Mouse (Mus musculus): Measurements from ENCODE around the gene Gm10401. TPM values are rescaled to one million over a fixed set of nuclear protein-coding genes. Genes with fewer than 3 reads are reported as not detected.

Gm10401 gene
- polyA plus RNA-seq (2015; fragmentation: Nextera tagmentation; extraction: Ambion mirVana), result 42.7 and 44.4 TPM in 2 replicates

DNA sequence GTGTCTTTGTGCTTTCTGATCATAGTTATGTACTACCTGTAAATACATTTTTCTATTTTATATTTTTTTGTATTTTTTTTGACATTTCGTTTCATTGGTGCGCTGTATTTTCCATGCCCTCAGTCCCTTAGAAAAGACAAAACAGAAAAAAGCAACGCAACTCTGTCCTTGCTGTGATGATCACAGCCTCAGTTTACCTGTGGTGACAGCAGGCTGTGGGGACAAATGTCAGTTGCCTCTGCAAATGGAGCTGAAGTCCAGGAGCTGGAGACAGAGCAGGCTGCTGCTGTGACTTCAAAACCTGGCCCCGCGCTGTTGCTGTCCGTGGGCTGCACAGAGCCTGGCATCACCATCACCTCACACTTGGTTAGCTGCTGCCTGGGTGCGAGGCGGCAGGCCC lies at the start of gene Gm10401:
Gm10401 (minus strand) TSS at position 101 of the 400 bp plus-strand sequence.
- Histone ChIP-seq H3K4me3 (no peak within 1 kb of the TSS), H3K27me3 (no peaks in the 10 kb centered on the region), H3K9me3 (no peaks in the 10 kb centered on the region), H3K4me2 (no peak within 1 kb of the TSS), H3K4me1 (replicated peaks) (no peaks in the 10 kb centered on the region), H3K9ac (no peak within 1 kb of the TSS), H3K27ac (no peak within 1 kb of the TSS), H3K36me3 (peaks cover 76% of the 10 kb centered on the region)
- no peak for ATAC-seq (ENCODE audit: low FRiP score)
- WGBS, result 97% methylated on average over 8 of the region's 8 CpGs

DNA sequence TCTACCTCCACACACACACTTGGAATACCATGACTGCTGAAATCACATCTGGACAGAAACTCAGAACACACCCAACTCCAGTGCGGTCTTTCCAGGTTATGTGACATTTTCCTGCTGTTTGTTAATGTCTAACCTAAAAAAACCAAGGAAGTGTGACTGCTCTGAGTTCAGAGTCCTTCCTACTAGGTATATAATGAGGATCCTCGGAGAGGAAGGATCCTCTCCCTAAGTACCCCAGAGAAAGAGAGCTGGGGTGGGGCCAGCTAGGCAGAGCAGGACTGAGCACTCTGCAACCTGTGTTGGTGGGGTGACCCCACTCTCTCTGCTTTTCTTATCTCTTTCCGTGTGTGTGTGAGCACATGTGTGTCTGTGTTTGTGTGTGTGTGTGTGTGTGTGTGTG lies 49.3 kb upstream of the Gm10401 start:
- H3K9me3 ChIP-seq, result no peaks in the 10 kb centered on the region
- H3K36me3 ChIP-seq, result peaks cover 74% of the 10 kb centered on the region
- no peaks in the 10 kb centered on the region for H3K27me3 ChIP-seq
- H3K4me3 ChIP-seq, result no peak overlapping the region
- H3K4me2 ChIP-seq, result no peak overlapping the region
- H3K4me1 ChIP-seq (replicated peaks), result 0 out of 2 replicates have a peak, but pooled peaks cover 3% of the 10 kb centered on the region
- 98% methylated on average over 3 of the region's 3 CpGs for WGBS
- no peak overlapping the region for H3K27ac ChIP-seq
- no peak for ATAC-seq (ENCODE audit: low FRiP score)
- H3K9ac ChIP-seq, result no peak overlapping the region

DNA sequence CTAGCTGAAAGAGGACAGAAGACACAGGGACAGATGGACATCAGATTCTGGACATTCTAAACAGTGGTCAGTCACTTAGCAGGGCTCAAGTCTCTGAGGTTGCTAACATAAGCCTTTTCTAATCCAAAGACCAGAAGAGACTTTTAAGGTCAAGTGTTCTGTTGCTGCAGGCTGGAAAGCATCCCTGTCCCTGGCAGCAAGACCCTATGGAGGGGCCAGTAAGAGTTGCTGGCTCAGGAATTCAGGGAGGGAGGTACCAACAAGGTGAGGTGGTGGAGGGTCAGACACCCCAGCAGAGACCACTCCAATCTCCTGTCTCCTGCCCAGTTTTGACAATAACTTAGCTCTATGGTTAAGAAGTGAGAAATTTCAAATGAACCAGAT lies 48.6 kb upstream of the Gm10401 start:
- no peak overlapping the region for H3K9ac ChIP-seq
- H3K4me3 ChIP-seq, result no peak overlapping the region
- H3K36me3 ChIP-seq, result peaks cover 74% of the 10 kb centered on the region
- ATAC-seq (ENCODE audit: low FRiP score), result no peak
- H3K4me1 ChIP-seq (replicated peaks), result no peaks in the 10 kb centered on the region
- H3K9me3 ChIP-seq, result no peaks in the 10 kb centered on the region
- no peak overlapping the region for H3K27ac ChIP-seq
- H3K4me2 ChIP-seq, result no peak overlapping the region
- H3K27me3 ChIP-seq, result no peaks in the 10 kb centered on the region

- Histone ChIP-seq H3K4me1 (replicated peaks) (no peaks in the 10 kb centered on the region), H3K27me3 (no peaks in the 10 kb centered on the region), H3K9ac (no peak overlapping the region), H3K4me3 (no peak overlapping the region), H3K36me3 (peaks cover 73% of the 10 kb centered on the region), H3K9me3 (no peaks in the 10 kb centered on the region), H3K4me2 (no peak overlapping the region), H3K27ac (no peak overlapping the region)
- ATAC-seq (ENCODE audit: low FRiP score), result no peak
- WGBS, result 89% methylated on average over 6 of the region's 6 CpGs
Measured at GRCm38 (mm10) chr5:115145976-115146746, 48.1 kb upstream of the Gm10401 start.

DNA sequence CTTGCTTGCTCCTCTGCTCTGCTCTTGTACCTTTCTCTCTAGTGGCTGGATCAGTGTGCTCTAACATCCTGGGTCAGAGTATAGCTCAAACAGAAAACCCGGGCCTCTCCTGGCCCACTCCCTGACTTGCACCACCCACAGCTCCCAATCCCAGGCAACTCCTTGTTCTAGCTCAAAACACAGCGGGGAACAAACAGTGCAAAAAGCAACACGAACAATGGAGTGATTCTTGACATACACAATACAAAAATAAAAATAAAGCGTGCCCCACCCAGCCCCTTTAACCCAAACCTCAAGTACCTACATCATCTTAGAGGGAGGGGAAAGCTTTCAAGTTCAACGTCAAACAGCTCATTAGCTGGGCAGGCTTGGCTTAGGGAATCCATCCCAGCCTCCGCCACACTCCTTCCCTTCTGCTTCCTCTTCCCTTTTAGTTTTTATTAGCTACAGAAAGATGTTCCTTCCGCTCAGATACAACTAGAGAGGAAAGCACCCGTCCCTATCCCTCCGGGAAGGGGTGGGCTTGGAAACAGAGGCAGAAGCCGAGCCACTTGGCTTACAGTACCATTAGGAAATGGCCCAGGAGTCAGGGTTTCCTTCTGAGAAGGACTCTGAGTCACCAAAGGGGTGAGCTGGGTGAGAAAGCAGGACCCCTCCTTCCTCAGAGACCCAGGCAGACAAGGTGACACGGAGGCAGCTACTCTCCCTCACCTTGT lies 47.3 kb upstream of the Gm10401 start:
- no peaks in the 10 kb centered on the region for H3K9me3 ChIP-seq
- peaks cover 65% of the 10 kb centered on the region for H3K36me3 ChIP-seq
- ATAC-seq (ENCODE audit: low FRiP score), result no peak
- H3K4me2 ChIP-seq, result no peak overlapping the region
- peak overlapping the region; percentile 2; the same call in 1 of the 2 replicates for H3K9ac ChIP-seq
- H3K27me3 ChIP-seq, result no peaks in the 10 kb centered on the region
- no peaks in the 10 kb centered on the region for H3K4me1 ChIP-seq (replicated peaks)
- H3K4me3 ChIP-seq, result no peak overlapping the region
- no peak overlapping the region; the same call in 1 of the 2 replicates for H3K27ac ChIP-seq
- WGBS, result 74% methylated on average over 11 of the region's 11 CpGs

DNA sequence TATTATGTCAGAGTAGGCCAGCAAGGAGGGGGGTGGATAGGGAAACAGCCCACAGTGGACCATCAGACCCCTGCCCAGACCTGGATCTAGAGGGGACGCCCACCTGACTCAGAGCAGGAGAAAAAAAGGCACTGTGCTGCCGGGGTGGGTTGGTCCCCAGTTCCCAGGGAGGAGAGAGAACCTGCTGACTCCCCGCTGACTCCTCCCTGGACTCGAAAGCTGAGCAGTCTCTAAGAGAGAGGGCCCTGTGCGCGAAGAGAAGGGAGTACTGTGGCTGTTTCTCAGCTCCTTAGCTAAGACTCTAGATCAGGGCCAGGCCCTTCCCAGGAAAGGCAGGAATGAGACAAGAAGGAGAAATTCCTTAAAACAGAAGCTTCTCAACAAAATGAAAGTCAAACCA lies 46.4 kb upstream of the Gm10401 start:
- Histone ChIP-seq H3K27me3 (no peaks in the 10 kb centered on the region), H3K9me3 (no peaks in the 10 kb centered on the region), H3K9ac (0 out of 2 replicates have a peak overlapping the region, but pooled peaks have one; percentile 2), H3K4me3 (no peak overlapping the region), H3K36me3 (peaks cover 56% of the 10 kb centered on the region), H3K4me1 (replicated peaks) (no peaks in the 10 kb centered on the region), H3K27ac (no peak overlapping the region), H3K4me2 (no peak overlapping the region)
- 74% methylated on average over 6 of the region's 6 CpGs for WGBS
- no peak for ATAC-seq (ENCODE audit: low FRiP score)

- Histone ChIP-seq H3K9ac (no peak overlapping the region), H3K9me3 (no peaks in the 10 kb centered on the region), H3K4me3 (no peak overlapping the region), H3K4me2 (no peak overlapping the region), H3K4me1 (replicated peaks) (no peaks in the 10 kb centered on the region), H3K27ac (0 out of 2 replicates have a peak overlapping the region, but pooled peaks have one; percentile 13), H3K36me3 (peaks cover 48% of the 10 kb centered on the region), H3K27me3 (no peaks in the 10 kb centered on the region)
- no peak for ATAC-seq (ENCODE audit: low FRiP score)
- WGBS, result 82% methylated on average over 10 of the region's 10 CpGs
Measured at GRCm38 (mm10) chr5:115143552-115143951, 45.5 kb upstream of the Gm10401 start.

GRCm38 (mm10) chr5:115142166-115142697 lies 44.1 kb upstream of the Gm10401 start:
- 88% methylated on average over 9 of the region's 9 CpGs for WGBS
- H3K9me3 ChIP-seq, result no peaks in the 10 kb centered on the region
- H3K4me2 ChIP-seq, result no peak overlapping the region
- peaks cover 35% of the 10 kb centered on the region for H3K36me3 ChIP-seq
- no peak for ATAC-seq (ENCODE audit: low FRiP score)
- no peak overlapping the region for H3K4me3 ChIP-seq
- H3K9ac ChIP-seq, result no peak overlapping the region
- H3K27me3 ChIP-seq, result no peaks in the 10 kb centered on the region
- H3K27ac ChIP-seq, result no peak overlapping the region
- H3K4me1 ChIP-seq (replicated peaks), result no peaks in the 10 kb centered on the region

DNA sequence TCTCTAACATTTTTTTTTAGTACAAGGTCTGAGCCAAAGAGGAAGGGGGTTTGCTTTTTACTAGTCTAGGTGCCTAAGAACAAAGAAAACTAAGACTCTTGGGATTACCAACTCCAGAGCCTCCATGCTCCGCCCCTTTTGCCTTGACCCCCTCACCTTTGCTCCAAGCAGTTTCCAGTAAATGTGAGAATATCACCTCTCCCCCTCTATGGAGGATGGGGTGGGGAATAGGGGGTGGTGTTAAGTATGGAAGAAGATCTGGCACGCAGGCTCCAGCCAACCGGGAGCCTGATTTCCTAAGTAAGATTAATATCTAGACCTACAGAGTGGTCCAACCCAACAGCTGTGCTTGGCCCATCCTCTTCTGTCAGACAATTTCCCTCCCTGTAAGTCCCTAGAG lies 42.6 kb upstream of the Gm10401 start:
- H3K27ac ChIP-seq, result no peak overlapping the region
- no peaks in the 10 kb centered on the region for H3K9me3 ChIP-seq
- no peak overlapping the region for H3K4me3 ChIP-seq
- H3K4me1 ChIP-seq (replicated peaks), result no peaks in the 10 kb centered on the region
- no peak overlapping the region for H3K4me2 ChIP-seq
- WGBS, result 79% methylated on average over 3 of the region's 3 CpGs
- no peak overlapping the region for H3K9ac ChIP-seq
- H3K27me3 ChIP-seq, result no peaks in the 10 kb centered on the region
- ATAC-seq (ENCODE audit: low FRiP score), result no peak
- H3K36me3 ChIP-seq, result peaks cover 20% of the 10 kb centered on the region

DNA sequence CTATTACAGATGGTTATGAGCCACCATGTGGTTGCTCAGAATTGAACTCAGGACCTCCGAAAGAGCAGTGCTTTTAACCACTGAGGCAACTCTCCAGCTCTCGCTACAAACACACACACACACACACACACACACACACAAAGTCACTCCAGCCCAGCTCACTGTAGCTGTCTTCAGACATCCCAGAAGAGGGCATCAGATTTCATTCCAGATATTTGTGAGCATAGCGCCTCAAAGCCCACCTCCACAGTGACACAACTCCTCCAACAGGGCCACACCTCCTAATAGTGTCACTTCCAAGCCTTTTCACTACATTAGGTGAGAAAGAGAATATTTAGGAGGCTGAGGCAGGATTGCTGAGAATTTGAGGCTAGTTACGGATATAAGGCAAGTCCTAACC lies 41.0 kb upstream of the Gm10401 start:
- ATAC-seq (ENCODE audit: low FRiP score), result no peak
- no peaks in the 10 kb centered on the region for H3K9me3 ChIP-seq
- H3K4me1 ChIP-seq (replicated peaks), result peaks cover 1% of the 10 kb centered on the region
- no peaks in the 10 kb centered on the region for H3K27me3 ChIP-seq
- H3K36me3 ChIP-seq, result peaks cover 4% of the 10 kb centered on the region
- no peak overlapping the region for H3K9ac ChIP-seq
- no peak overlapping the region for H3K4me2 ChIP-seq
- H3K4me3 ChIP-seq, result no peak overlapping the region
- no peak overlapping the region for H3K27ac ChIP-seq
- 74% methylated on average over 4 of the region's 4 CpGs for WGBS

DNA sequence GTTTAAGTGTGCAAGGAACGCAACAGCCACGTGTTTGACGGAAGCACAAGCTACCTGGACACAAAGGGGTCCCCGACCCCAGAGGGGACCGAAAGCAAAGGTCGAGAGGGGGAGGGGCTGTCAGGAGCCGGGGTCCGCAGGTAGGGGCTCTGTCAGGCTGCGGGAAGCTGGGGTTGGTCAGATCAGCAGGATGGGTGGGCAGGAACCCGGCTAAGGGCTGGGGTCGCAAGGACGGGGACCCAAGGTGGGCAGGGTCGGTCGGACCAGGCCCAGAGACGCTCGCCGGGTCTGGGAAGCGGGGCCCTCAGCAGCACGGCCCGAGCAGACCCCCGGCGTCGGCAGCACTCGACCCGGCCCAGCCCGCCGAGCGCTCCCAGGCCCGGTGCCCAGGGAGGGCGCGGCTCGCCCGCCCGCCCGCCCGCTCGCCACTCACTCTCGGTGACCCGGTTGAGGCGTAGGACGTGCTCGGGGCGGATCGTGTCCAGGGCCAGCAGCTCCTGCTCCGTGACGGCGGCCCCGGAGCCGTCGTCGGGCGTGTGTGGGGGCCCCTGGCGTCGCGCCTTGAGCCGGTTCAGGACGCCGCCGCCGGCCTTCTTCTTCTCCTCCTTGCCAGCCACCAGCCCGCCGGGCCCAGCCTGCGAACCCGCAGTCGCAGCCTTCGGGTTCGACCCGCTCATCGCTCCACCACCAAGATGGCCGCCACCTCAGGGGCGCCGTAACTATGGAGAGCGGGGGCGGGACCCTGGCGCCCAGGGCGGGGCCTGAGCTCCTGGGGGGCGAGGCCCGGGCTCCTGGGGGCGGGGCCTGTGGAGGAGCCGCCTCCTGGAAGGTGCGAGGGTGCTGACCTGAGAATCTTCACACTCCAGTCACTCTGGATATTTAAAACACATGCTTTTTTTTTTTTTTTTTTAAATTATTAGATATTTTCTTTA lies 36.4 kb upstream of the Gm10401 start, which contains the start of gene Unc119b:
Unc119b (minus strand) TSS at position 742 of the 932 bp plus-strand sequence.
- no peaks in the 10 kb centered on the region for H3K27me3 ChIP-seq
- peak within 1 kb of the TSS; percentile 89 for H3K4me3 ChIP-seq
- peak within 1 kb of the TSS; percentile 68 for H3K27ac ChIP-seq
- peaks cover 9% of the 10 kb centered on the region for H3K36me3 ChIP-seq
- H3K9me3 ChIP-seq, result no peaks in the 10 kb centered on the region
- peak; percentile 93 for ATAC-seq (ENCODE audit: low FRiP score)
- H3K9ac ChIP-seq, result peak within 1 kb of the TSS; percentile 92
- WGBS, result under 1% methylated on average over 70 of the region's 81 CpGs
- H3K4me1 ChIP-seq (replicated peaks), result peaks cover 33% of the 10 kb centered on the region
- H3K4me2 ChIP-seq, result peak within 1 kb of the TSS; percentile 87

All from hindbrain, embryonic 13.5 days (tissue).